23 mouse cellular contexts compared by ENCODE assay signal in genomic region chr6:113455007-113455406, GRCm38 (mm10). TPM values are rescaled to one million over a fixed set of nuclear protein-coding genes. Genes with fewer than 3 reads are reported as not detected.
DNase-seq lines count a peak whose midpoint lies in the region; ATAC-seq and TF ChIP-seq lines count a peak whose summit lies in the region.
"Had no signal": no experiment of that assay in that cellular context is flagged by ENCODE, and none has a peak within 500 bp of the region (broad histone marks: within the 10 kb centered on the region; RNA-seq: fewer than 3 reads in every experiment).

No protein-coding gene starts in this region.

- no peaks in the 10 kb centered on the region for H3K36me3 ChIP-seq in thymus, adult 2 months (ENCODE audit: control insufficient read depth, insufficient read depth, low read length)
- H3K36me3 ChIP-seq: embryonic facial prominence, embryonic 12.5 days; forebrain, embryonic 15.5 days; heart, embryonic 15.5 days had no signal

- WGBS in thymus, adult 2 months = 27% methylated on average over 5 of the region's 5 CpGs

- no peak for TF ChIP-seq POLR2A in thymus, adult 2 months (IDR thresholded peaks at IDR 0.05; ENCODE audit: control insufficient read depth, extremely low read depth, insufficient read depth, low read length, poor library complexity)

- no peak overlapping the region for H3K4me3 ChIP-seq in thymus, adult 2 months (ENCODE audit: control insufficient read depth, insufficient read depth, low read length)
- H3K4me3 ChIP-seq: embryonic facial prominence, embryonic 12.5 days; forebrain, embryonic 15.5 days; heart, adult 2 months; heart, embryonic 15.5 days had no signal

- DNase-seq in thymus, adult 2 months = peak; percentile 28
- DNase-seq in thymus, postnatal 10 days (ENCODE audit: low spot score in 2 of 2) = no peak
- no peak for DNase-seq in gastrocnemius, postnatal 10 days
- DNase-seq in layer of hippocampus, adult 8-10 months (ENCODE audit: low spot score in 2 of 2) = no peak
- no peak for DNase-seq in right cerebral cortex, postnatal 10 days (ENCODE audit: low spot score in 2 of 2)
- DNase-seq: adrenal gland, postnatal 14 days; cerebellum, adult 11-12 months; cerebellum, adult 9-10 months; cerebellum, postnatal 25 days; heart, adult 2 months; heart, postnatal 14 days had no signal

- H3K27me3 ChIP-seq in thymus, adult 2 months (ENCODE audit: control insufficient read depth, insufficient read depth, low read length) = no peaks in the 10 kb centered on the region
- H3K27me3 ChIP-seq: embryonic facial prominence, embryonic 12.5 days; forebrain, embryonic 15.5 days; heart, embryonic 15.5 days; Patski had no signal

- TF ChIP-seq CTCF in thymus, adult 2 months (IDR thresholded peaks at IDR 0.05; ENCODE audit: borderline replicate concordance, control insufficient read depth, extremely low read depth, insufficient read depth, low read length, poor library complexity) = no peak

- H3K27ac ChIP-seq in thymus, adult 2 months (ENCODE audit: control insufficient read depth, insufficient read depth, low read length) = peak overlapping the region; percentile 62; the same call in 1 of the 2 replicates
- H3K27ac ChIP-seq: embryonic facial prominence, embryonic 12.5 days; forebrain, embryonic 15.5 days; heart, adult 2 months; heart, embryonic 15.5 days had no signal

- ATAC-seq in granulocyte monocyte progenitor cell, adult 5-6 weeks (replicated peaks; ENCODE audit: poor library complexity, severe bottlenecking) = peak; percentile 64
- ATAC-seq in megakaryocyte, adult 5-6 weeks (ENCODE audit: poor library complexity, severe bottlenecking) = peak; percentile 60
- ATAC-seq: activated CD4-positive, CD25-positive, alpha-beta regulatory T cell, adult 4 months; forebrain, embryonic 15.5 days; Patski had no signal

- peaks cover 29% of the 10 kb centered on the region for H3K4me1 ChIP-seq in thymus, adult 2 months (replicated peaks; ENCODE audit: control insufficient read depth, insufficient read depth, low read length)
- H3K4me1 ChIP-seq: embryonic facial prominence, embryonic 12.5 days had no signal

RNA-seq across cellular contexts. Expression of gene Il17re, which starts 3.3 kb away (rescaled TPM):
- 22.8 and 32.5 TPM in 2 replicates for polyA plus RNA-seq in thymus, adult 2 months (2012; rRNA removed)
- total RNA-seq in granulocyte monocyte progenitor cell, adult 5-6 weeks (2014; fragmentation: Nextera tagmentation) = not detected in 2 replicates
- total RNA-seq in granulocyte monocyte progenitor cell, adult 5-6 weeks (2017) = 0.31 and 0.43 TPM in 2 replicates
- total RNA-seq in megakaryocyte, adult 5-6 weeks (2015) = not detected in 2 replicates
- not detected in 2 replicates for total RNA-seq in megakaryocyte, adult 5-6 weeks (2017)
- total RNA-seq in gastrocnemius, postnatal 10 days (2021) = under 1 TPM; 0.45 to 0.61 TPM
- total RNA-seq in layer of hippocampus, adult 8-10 months (2022) = under 1 TPM; 0.22 to 0.45 (median 0.41) TPM
- polyA plus RNA-seq: forebrain, embryonic 15.5 days had no signal

RNA-seq across cellular contexts. Expression of gene Jagn1, which starts 12.6 kb away (rescaled TPM):
- polyA plus RNA-seq in thymus, adult 2 months (2012; rRNA removed) = 69.6 and 75.5 TPM in 2 replicates
- 53.5 and 73.6 TPM in 2 replicates for total RNA-seq in granulocyte monocyte progenitor cell, adult 5-6 weeks (2014; fragmentation: Nextera tagmentation)
- total RNA-seq in granulocyte monocyte progenitor cell, adult 5-6 weeks (2017) = 23.2 and 28.3 TPM in 2 replicates
- total RNA-seq in megakaryocyte, adult 5-6 weeks (2015) = 34.2 and 43.6 TPM in 2 replicates
- 11.0 and 12.7 TPM in 2 replicates for total RNA-seq in megakaryocyte, adult 5-6 weeks (2017)
- 10 to 100 TPM; 27.9 to 32.7 TPM for total RNA-seq in gastrocnemius, postnatal 10 days (2021)
- total RNA-seq in layer of hippocampus, adult 8-10 months (2022) = 10 to 100 TPM; 38.5 to 47.0 (median 39.7) TPM

RNA-seq across cellular contexts. Expression of gene Il17rc, which starts 16.2 kb away (rescaled TPM):
- polyA plus RNA-seq in thymus, adult 2 months (2012; rRNA removed) = 14.3 and 15.4 TPM in 2 replicates
- not detected in 2 replicates for total RNA-seq in granulocyte monocyte progenitor cell, adult 5-6 weeks (2014; fragmentation: Nextera tagmentation)
- total RNA-seq in granulocyte monocyte progenitor cell, adult 5-6 weeks (2017) = not detected in 2 replicates
- not detected in 2 replicates for total RNA-seq in megakaryocyte, adult 5-6 weeks (2015)
- total RNA-seq in megakaryocyte, adult 5-6 weeks (2017) = not detected in 2 replicates
- 1 to 10 TPM; 5.9 to 9.1 TPM for total RNA-seq in gastrocnemius, postnatal 10 days (2021)
- total RNA-seq in layer of hippocampus, adult 8-10 months (2022) = 1 to 10 TPM; 3.8 to 6.1 (median 4.8) TPM
- total RNA-seq: CH12.LX had no signal
- polyA plus RNA-seq: activated CD4-positive, CD25-positive, alpha-beta regulatory T cell, adult 4 months had no signal

RNA-seq across cellular contexts. Expression of gene Cidec, which starts 19.4 kb away (rescaled TPM):
- 103 and 116 TPM in 2 replicates for polyA plus RNA-seq in thymus, adult 2 months (2012; rRNA removed)
- total RNA-seq in granulocyte monocyte progenitor cell, adult 5-6 weeks (2014; fragmentation: Nextera tagmentation) = not detected in 2 replicates
- total RNA-seq in granulocyte monocyte progenitor cell, adult 5-6 weeks (2017) = not detected in 2 replicates
- total RNA-seq in megakaryocyte, adult 5-6 weeks (2015) = not detected in 2 replicates
- total RNA-seq in megakaryocyte, adult 5-6 weeks (2017) = not detected in 2 replicates
- total RNA-seq in gastrocnemius, postnatal 10 days (2021) = 1 to 10 TPM; 3.9 to 6.4 TPM
- total RNA-seq in layer of hippocampus, adult 8-10 months (2022) = not detected
- total RNA-seq: CH12.LX; hematopoietic stem cell, adult 5-6 weeks had no signal
- polyA plus RNA-seq: activated CD4-positive, CD25-positive, alpha-beta regulatory T cell, adult 4 months; cortical plate, adult 2 months; embryonic facial prominence, embryonic 12.5 days; forebrain, embryonic 11.5 days; forebrain, embryonic 15.5 days; heart, embryonic 11.5 days; heart, embryonic 15.5 days; Patski had no signal

RNA-seq across cellular contexts. Expression of gene Creld1, which starts 28.1 kb away (rescaled TPM):
- polyA plus RNA-seq in thymus, adult 2 months (2012; rRNA removed) = 15.2 and 16.1 TPM in 2 replicates
- 15.3 and 17.8 TPM in 2 replicates for total RNA-seq in granulocyte monocyte progenitor cell, adult 5-6 weeks (2014; fragmentation: Nextera tagmentation)
- 6.7 and 9.4 TPM in 2 replicates for total RNA-seq in granulocyte monocyte progenitor cell, adult 5-6 weeks (2017)
- total RNA-seq in megakaryocyte, adult 5-6 weeks (2015) = 0.27 and 2.1 TPM in 2 replicates
- 1.9 and 3.4 TPM in 2 replicates for total RNA-seq in megakaryocyte, adult 5-6 weeks (2017)
- total RNA-seq in gastrocnemius, postnatal 10 days (2021) = 10 to 100 TPM; 33.8 to 39.8 TPM
- 100 to 1,000 TPM in 2 of 4 experiments, 10 to 100 TPM in 2; 86.9 to 135 (median 104) TPM for total RNA-seq in layer of hippocampus, adult 8-10 months (2022)

Comparison
In these comparisons a context has a peak if more than half of its experiments do, and no peak if none do; other contexts are left out.
1. RNA of gene Il17rc, which starts 16.2 kb away (total RNA-seq): 5.9 to 9.1 TPM in gastrocnemius, postnatal 10 days and 3.8 to 6.1 TPM in layer of hippocampus, adult 8-10 months; not detected in granulocyte monocyte progenitor cell, adult 5-6 weeks and not detected in megakaryocyte, adult 5-6 weeks; every median in the first group is over 4 times any median in the second.